Mouse (Mus musculus) inflammation-experienced regulatory T-cells, adult 6 months (primary cell): ENCODE data around the gene Krt33a. TPM values are rescaled to one million over a fixed set of nuclear protein-coding genes. Genes with fewer than 3 reads are reported as not detected.

Experiments
- ATAC-seq: one replicate; pipeline ENCODE4 v1.8.0; 2017
- polyA plus RNA-seq, 3 experiments: library from polyadenylated mRNA; unstranded; fragments of 100-300 nt; shearing (Covaris generic); gene quantifications; one replicate each; pipeline ENCODE4 v1.2.1; 2017

The Krt33a gene
- polyA plus RNA-seq, 3 experiments from 2014 or later: not detected

- ATAC-seq: no peak
These were observed 30.5 kb downstream of the Krt33a start for GRCm38 (mm10) chr11:99985291-99986092.

- no peak for ATAC-seq
These were observed 32.6 kb downstream of the Krt33a start for GRCm38 (mm10) chr11:99983442-99983841.

GRCm38 (mm10) chr11:99982731-99983130 lies 33.3 kb downstream of the Krt33a start:
- no peak for ATAC-seq

- ATAC-seq: no peak
These were observed 37.1 kb downstream of the Krt33a start, which contains the start of gene Krtap29-1 for GRCm38 (mm10) chr11:99978953-99979352. Gene Krtap29-1 (minus strand): TSS chr11:99979053.

- ATAC-seq: no peak
These were observed 50.1 kb downstream of the Krt33a start for GRCm38 (mm10) chr11:99965961-99966360.

- ATAC-seq: no peak
These were observed 51.8 kb downstream of the Krt33a start for GRCm38 (mm10) chr11:99964213-99964612.

Other genes with a start within 250 kb of the Krt33a start
- gene Gm11595, start 243.3 kb downstream of the Krt33a start, polyA plus RNA-seq: not detected
- gene Krtap4-8, start 235.5 kb downstream of the Krt33a start, polyA plus RNA-seq: not detected
- gene Krtap4-9, start 231.0 kb downstream of the Krt33a start, polyA plus RNA-seq: not detected
- gene Gm11596, start 222.7 kb downstream of the Krt33a start, polyA plus RNA-seq: not detected
- gene Gm11569, start 217.3 kb downstream of the Krt33a start, polyA plus RNA-seq: not detected
- not detected for gene Gm11554, start 211.8 kb downstream of the Krt33a start, polyA plus RNA-seq
- gene Krtap4-13, start 206.3 kb downstream of the Krt33a start, polyA plus RNA-seq: not detected
- not detected for gene Gm11564, start 200.5 kb downstream of the Krt33a start, polyA plus RNA-seq
- not detected for gene 2300003K06Rik, start 178.1 kb downstream of the Krt33a start, polyA plus RNA-seq
- gene Krtap4-16, start 164.6 kb downstream of the Krt33a start, polyA plus RNA-seq: not detected
- not detected for gene Gm11568, start 158.3 kb downstream of the Krt33a start, polyA plus RNA-seq
- not detected for gene Gm11559, start 151.7 kb downstream of the Krt33a start, polyA plus RNA-seq
- not detected for gene Krtap9-1, start 142.8 kb downstream of the Krt33a start, polyA plus RNA-seq
- not detected for gene Gm11567, start 137.0 kb downstream of the Krt33a start, polyA plus RNA-seq
- not detected for gene Krtap31-1, start 108.3 kb downstream of the Krt33a start, polyA plus RNA-seq
- not detected for gene Gm11565, start 101.5 kb downstream of the Krt33a start, polyA plus RNA-seq
- not detected for gene Krtap31-2, start 79.9 kb downstream of the Krt33a start, polyA plus RNA-seq
- not detected for gene Krtap9-5, start 67.7 kb downstream of the Krt33a start, polyA plus RNA-seq
- not detected for gene Krtap29-1, start 37.2 kb downstream of the Krt33a start, polyA plus RNA-seq
- gene Krtap16-1, start 29.6 kb downstream of the Krt33a start, polyA plus RNA-seq: not detected
- not detected for gene Krtap17-1, start 22.2 kb downstream of the Krt33a start, polyA plus RNA-seq
- gene Krt33b, start 13.7 kb upstream of the Krt33a start, polyA plus RNA-seq: not detected
- gene Krt34, start 25.3 kb upstream of the Krt33a start, polyA plus RNA-seq: not detected
- gene Krt31, start 34.3 kb upstream of the Krt33a start, polyA plus RNA-seq: not detected
- not detected for gene Krt32, start 72.0 kb upstream of the Krt33a start, polyA plus RNA-seq
- gene Krt35, start 80.0 kb upstream of the Krt33a start, polyA plus RNA-seq: not detected
- gene Krt36, start 89.4 kb upstream of the Krt33a start, polyA plus RNA-seq: not detected
- gene Krt13, start 105.4 kb upstream of the Krt33a start, polyA plus RNA-seq: not detected
- not detected for gene Krt15, start 119.7 kb upstream of the Krt33a start, polyA plus RNA-seq
- not detected for gene Krt19, start 132.5 kb upstream of the Krt33a start, polyA plus RNA-seq
- not detected for gene Krt9, start 177.0 kb upstream of the Krt33a start, polyA plus RNA-seq
- not detected for gene Krt14, start 191.3 kb upstream of the Krt33a start, polyA plus RNA-seq
- gene Krt16, start 232.7 kb upstream of the Krt33a start, polyA plus RNA-seq: not detected
- gene Krt17, start 244.8 kb upstream of the Krt33a start, polyA plus RNA-seq: 1 to 10 TPM; 1.8 to 4.5 (median 2.1) TPM